Mouse (Mus musculus) cortical plate, adult 2 months (tissue): ENCODE results near the gene Gphn.

Source experiments
- CTCF ChIP-seq: fragments of 200-500 bp; IDR thresholded peaks from 2 replicates; pipeline ENCODE4 v1.5.1; 2011; ENCODE audit warnings: mild to moderate bottlenecking, control low read depth, low read length; ENCODE audit not compliant: insufficient read depth; ENCODE audit errors: extremely low read depth
- POLR2A ChIP-seq: fragments of 200-500 bp; IDR thresholded peaks from 2 replicates; pipeline ENCODE4 v1.6.1; 2011; ENCODE audit warnings: mild to moderate bottlenecking, low read length, control low read depth; ENCODE audit not compliant: insufficient read depth; ENCODE audit errors: extremely low read depth

GRCm38 (mm10) chr12:78641220-78641619, 415.0 kb downstream of the Gphn start:
- TF ChIP-seq CTCF (no peak), POLR2A (no peak)
